Mouse (Mus musculus) ES-E14 (cell line): ENCODE data around the gene Rab3gap1.

Experiments
- CHD2 ChIP-seq: IDR thresholded peaks from 2 replicates; pipeline ENCODE4 v1.6.1; 2014; ENCODE audit warnings: mild to moderate bottlenecking, low read depth, low read length, inconsistent platforms
- MAFK ChIP-seq: IDR thresholded peaks from 2 replicates; pipeline ENCODE4 v1.6.1; 2014; ENCODE audit warnings: mild to moderate bottlenecking, low read depth, low read length, inconsistent platforms; ENCODE audit not compliant: insufficient read depth
- ZC3H11A ChIP-seq: IDR thresholded peaks from 2 replicates; pipeline ENCODE4 v1.6.1; 2012; ENCODE audit warnings: low read depth, mild to moderate bottlenecking, inconsistent platforms, low read length, borderline replicate concordance
- ZNF384 ChIP-seq: IDR thresholded peaks from 2 replicates; pipeline ENCODE4 v1.6.1; 2012; ENCODE audit warnings: low read depth, low read length, inconsistent platforms

DNA sequence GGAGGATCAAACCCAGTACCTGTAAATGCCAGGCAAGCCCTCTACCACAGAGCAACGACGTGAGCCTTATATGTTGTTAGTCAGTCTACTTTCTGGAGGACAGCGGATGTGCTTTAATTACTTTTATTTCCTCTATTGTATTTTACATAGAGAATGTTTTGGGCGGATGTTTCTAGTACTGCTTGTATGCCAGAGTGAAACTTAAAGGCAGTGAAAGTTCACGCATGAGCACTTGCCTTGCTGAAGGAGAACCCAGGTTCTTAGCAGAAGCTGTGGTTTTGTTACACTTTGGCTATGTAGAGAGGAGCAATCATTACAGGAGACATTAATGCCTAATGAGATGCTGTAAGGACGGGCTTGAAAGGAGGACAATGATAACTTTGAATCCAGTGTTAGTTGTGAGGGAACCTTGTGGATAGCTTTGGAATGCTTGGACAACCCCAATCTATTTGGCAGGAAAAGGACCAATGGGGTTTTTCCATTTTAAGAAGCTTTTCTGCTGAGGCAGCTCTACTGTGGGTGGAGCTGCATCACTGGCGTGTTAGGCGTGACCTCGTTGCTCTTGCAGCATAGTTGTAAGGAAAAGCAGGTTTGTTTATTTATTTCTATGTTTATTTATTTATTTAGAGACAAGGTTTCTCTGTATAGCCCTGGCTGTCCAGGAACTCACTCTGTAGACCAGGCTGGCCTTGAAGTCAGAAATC, 9.5 kb upstream of the Rab3gap1 start:
- TF ChIP-seq ZC3H11A (no peak), MAFK (no peak), CHD2 (no peak), ZNF384 (no peak)
